Mouse (Mus musculus): ENCODE measurements at regions not wholly inside any gene's neighbourhood (a gene's known extent, or its start where the extent isn't known, plus 50 kb on each side); places are given as distances from the start of the nearest gene placed in this dataset.

GRCm38 (mm10) chr12:91980321-91980720 lies 131.4 kb upstream of the Sel1l start:
- DNase-seq: no peak
- Histone ChIP-seq H3K4me3 (no peak overlapping the region), H3K27ac (no peak overlapping the region)
- TF ChIP-seq CTCF (IDR thresholded peaks at IDR 0.05): no peak
- intact Hi-C loops (cut with DNase I): no loop called here

GRCm38 (mm10) chr12:91971045-91971444 lies 122.1 kb upstream of the Sel1l start:
- no peak for TF ChIP-seq CTCF (IDR thresholded peaks at IDR 0.05)

GRCm38 (mm10) chr12:91965937-91966336 lies 117.0 kb upstream of the Sel1l start:
- no peak overlapping the region for H3K27ac ChIP-seq
- no peak for DNase-seq
- no peak overlapping the region for H3K4me3 ChIP-seq
- TF ChIP-seq CTCF (IDR thresholded peaks at IDR 0.05): no peak
- intact Hi-C loops (cut with DNase I): no loop called here

More at GRCm38 (mm10) chr12:91971045-91971444, 122.1 kb upstream of the Sel1l start:
- DNase-seq: no peak
- intact Hi-C loops (cut with DNase I): no loop called here
- no peak overlapping the region for H3K4me3 ChIP-seq
- no peak overlapping the region for H3K27ac ChIP-seq

- no peak for DNase-seq
- no peak overlapping the region for H3K27ac ChIP-seq
- intact Hi-C loops (cut with DNase I): no loop called here
- no peak overlapping the region for H3K4me3 ChIP-seq
- no peak for TF ChIP-seq CTCF (IDR thresholded peaks at IDR 0.05)
Observed at GRCm38 (mm10) chr12:91963239-91963638, 114.3 kb upstream of the Sel1l start.

- no peak for DNase-seq
- Histone ChIP-seq H3K4me3 (no peak overlapping the region), H3K27ac (no peak overlapping the region)
- TF ChIP-seq CTCF (IDR thresholded peaks at IDR 0.05): no peak
- intact Hi-C loops (cut with DNase I): no loop called here
Observed at GRCm38 (mm10) chr12:91958086-91958485, 109.1 kb upstream of the Sel1l start.

GRCm38 (mm10) chr12:91956411-91956810 lies 107.5 kb upstream of the Sel1l start:
- Histone ChIP-seq H3K4me3 (no peak overlapping the region), H3K27ac (no peak overlapping the region)
- DNase-seq: no peak
- TF ChIP-seq CTCF (IDR thresholded peaks at IDR 0.05): no peak
- intact Hi-C loops (cut with DNase I): no loop called here

- no peak for DNase-seq
- Histone ChIP-seq H3K4me3 (no peak overlapping the region), H3K27ac (no peak overlapping the region)
- TF ChIP-seq CTCF (IDR thresholded peaks at IDR 0.05): no peak
- intact Hi-C loops (cut with DNase I): no loop called here
Observed at GRCm38 (mm10) chr12:91948602-91949167, 99.7 kb upstream of the Sel1l start.

GRCm38 (mm10) chr12:91947998-91948397 lies 99.0 kb upstream of the Sel1l start:
- intact Hi-C loops (cut with DNase I): no loop called here
- Histone ChIP-seq H3K4me3 (no peak overlapping the region), H3K27ac (no peak overlapping the region)
- DNase-seq: no peak
- TF ChIP-seq CTCF (IDR thresholded peaks at IDR 0.05): no peak

GRCm38 (mm10) chr12:91946541-91946940 lies 97.6 kb upstream of the Sel1l start:
- intact Hi-C loops (cut with DNase I): no loop called here
- DNase-seq: no peak
- TF ChIP-seq CTCF (IDR thresholded peaks at IDR 0.05): no peak
- Histone ChIP-seq H3K4me3 (no peak overlapping the region), H3K27ac (no peak overlapping the region)

- intact Hi-C loops (cut with DNase I): no loop called here
Observed at GRCm38 (mm10) chr12:91932490-91933361, 83.8 kb upstream of the Sel1l start.

GRCm38 (mm10) chr12:91931586-91931985 lies 82.6 kb upstream of the Sel1l start:
- intact Hi-C loops (cut with DNase I): no loop called here
- Histone ChIP-seq H3K4me3 (no peak overlapping the region), H3K27ac (no peak overlapping the region)
- TF ChIP-seq CTCF (IDR thresholded peaks at IDR 0.05): no peak
- no peak for DNase-seq

More at GRCm38 (mm10) chr12:91932490-91933361, 83.8 kb upstream of the Sel1l start:
- TF ChIP-seq CTCF (IDR thresholded peaks at IDR 0.05): peak; percentile 30; the same call in 1 of the 2 replicates
- Histone ChIP-seq H3K4me3 (no peak overlapping the region), H3K27ac (no peak overlapping the region)
- DNase-seq: no peak

GRCm38 (mm10) chr12:91929386-91930054 lies 80.6 kb upstream of the Sel1l start:
- no peak for DNase-seq
- TF ChIP-seq CTCF (IDR thresholded peaks at IDR 0.05): no peak
- Histone ChIP-seq H3K4me3 (no peak overlapping the region), H3K27ac (no peak overlapping the region)
- intact Hi-C loops (cut with DNase I): no loop called here

- intact Hi-C loops (cut with DNase I): no loop called here
- no peak overlapping the region for H3K4me3 ChIP-seq
- H3K27ac ChIP-seq: no peak overlapping the region
- no peak for DNase-seq
- TF ChIP-seq CTCF (IDR thresholded peaks at IDR 0.05): no peak
Observed at GRCm38 (mm10) chr12:91927576-91927975, 78.6 kb upstream of the Sel1l start.
